Mouse (Mus musculus) C3H10T1/2 (cell line): Measurements from ENCODE around the gene Mepce. TPM values are rescaled to one million over a fixed set of nuclear protein-coding genes. Genes with fewer than 3 reads are reported as not detected.

Experiments used
- polyA plus RNA-seq, 2 experiments: library from polyadenylated mRNA; unstranded; fragments of >200 nt; fragmentation: generic; extraction: Trizol; gene quantifications; one replicate each; pipeline ENCODE4 v1.2.1; 2012; ENCODE audit warnings: missing spikeins in 2 of 2

Mepce gene
- 10 to 100 TPM; 34.7 to 57.8 TPM for polyA plus RNA-seq

GRCm38 (mm10) chr5:137787151-137787928 lies at the start of gene Mepce, which contains the start of gene Zcwpw1:
TSS of gene Mepce (minus strand) at chr5:137787655.
TSS of gene Zcwpw1 (plus strand) at chr5:137787798.

GRCm38 (mm10) chr5:137835966-137836520 lies 48.6 kb upstream of the Mepce start, which contains the start of gene Pilra:
TSS of gene Pilra (minus strand) at chr5:137836281.

DNA sequence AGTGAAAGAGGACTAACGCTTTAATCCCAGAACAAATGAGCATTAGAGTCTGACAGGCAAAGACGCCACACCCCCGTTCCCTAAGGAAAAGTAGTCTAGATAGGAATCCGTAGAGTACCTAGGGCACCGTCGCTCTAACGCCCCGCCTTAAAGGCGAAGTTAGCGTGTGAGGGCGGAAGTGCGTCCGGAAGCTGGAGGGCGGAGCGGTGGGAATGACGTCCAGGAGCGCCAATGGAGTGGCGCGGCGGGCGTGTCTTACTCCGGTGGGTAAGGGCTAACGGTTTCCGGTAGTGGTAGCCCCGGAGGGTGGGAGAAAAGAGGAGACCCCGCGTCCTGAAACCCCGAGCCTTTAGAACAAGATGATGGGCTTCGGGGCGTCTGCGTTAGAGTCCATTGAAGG lies 8.8 kb downstream of the Mepce start, which contains the start of gene Ppp1r35:
Gene Ppp1r35, plus strand, starts transcription at position 215 of the 400 bp plus-strand sequence.

GRCm38 (mm10) chr5:137745214-137746171 lies 42.0 kb downstream of the Mepce start, which contains the start of gene Tsc22d4:
TSS of gene Tsc22d4 (plus strand) at chr5:137745730.

DNA sequence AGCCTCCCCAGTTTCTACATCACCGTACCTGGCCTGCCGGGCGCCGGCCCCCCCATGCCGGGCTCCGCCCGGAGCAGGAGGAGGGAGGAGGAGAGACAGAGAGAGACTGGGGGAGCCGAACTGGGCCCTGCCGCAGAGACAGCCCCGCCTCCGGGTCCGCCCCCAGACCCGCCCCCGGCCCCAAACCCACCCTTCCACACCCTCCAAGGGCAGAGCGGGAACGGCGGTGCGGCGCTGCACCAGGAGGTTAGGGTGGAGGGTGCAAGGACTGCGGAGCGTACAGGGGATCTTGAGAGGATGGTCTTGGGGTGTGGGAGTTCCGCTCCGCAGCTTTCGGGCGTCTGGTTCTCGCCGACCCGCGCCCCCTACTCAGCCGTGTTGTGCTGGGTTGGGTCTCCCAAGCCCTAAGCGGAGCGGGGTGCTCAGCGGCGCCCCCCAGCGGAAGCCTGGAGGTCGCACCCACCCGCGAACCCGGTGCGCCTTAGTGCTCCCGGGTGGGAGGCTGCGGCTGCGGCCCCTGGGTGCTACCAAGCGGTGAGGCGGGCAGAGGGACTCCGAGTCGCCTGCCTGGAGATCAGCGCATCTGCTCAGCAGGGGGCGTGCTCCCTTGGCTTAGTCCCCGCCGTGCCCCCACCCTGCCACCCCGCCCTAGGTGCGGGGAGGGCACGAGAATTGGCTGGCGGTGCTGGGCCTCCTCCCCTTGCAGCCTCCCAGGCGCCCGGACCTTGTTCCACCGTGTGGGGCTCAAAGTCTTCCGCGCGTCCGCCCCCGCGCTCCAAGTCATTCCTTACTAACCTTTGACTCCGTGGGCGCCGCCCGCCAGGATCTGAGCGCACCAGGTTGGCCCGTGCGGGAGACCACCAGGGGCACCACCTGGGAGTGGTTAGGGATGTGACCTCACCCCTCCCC lies 46.2 kb downstream of the Mepce start, which contains the start of gene Nyap1:
Gene Nyap1, minus strand, starts transcription at position 585 of the 909 bp plus-strand sequence.

Other genes starting within 250 kb of the Mepce start
- not detected for gene Actl6b, start 234.1 kb downstream of the Mepce start, polyA plus RNA-seq
- under 1 TPM in 1 of 2 experiments, not detected in 1; 0.06 TPM for gene Tfr2, start 217.8 kb downstream of the Mepce start, polyA plus RNA-seq
- gene Mospd3, start 186.6 kb downstream of the Mepce start, polyA plus RNA-seq, result 100 to 1,000 TPM in 1 of 2 experiments, 10 to 100 TPM in 1; 60.1 to 124 TPM
- gene Pcolce, start 173.9 kb downstream of the Mepce start, polyA plus RNA-seq, result 1,000 to 10,000 TPM; 1,118 to 1,655 TPM
- under 1 TPM; 0.23 to 0.85 TPM for gene Fbxo24, start 158.7 kb downstream of the Mepce start, polyA plus RNA-seq
- gene Lrch4, start 158.5 kb downstream of the Mepce start, polyA plus RNA-seq, result 10 to 100 TPM; 14.3 to 16.6 TPM
- gene Gm20605, start 158.5 kb downstream of the Mepce start, polyA plus RNA-seq, result 1 to 10 TPM; 1.4 to 6.0 TPM
- gene Sap25, start 146.3 kb downstream of the Mepce start, polyA plus RNA-seq, result 1 to 10 TPM; 1.8 to 9.1 TPM
- gene Irs3, start 141.9 kb downstream of the Mepce start, polyA plus RNA-seq, result under 1 TPM; 0.02 to 0.06 TPM
- 10 to 100 TPM in 1 of 2 experiments, 1 to 10 TPM in 1; 6.6 to 11.1 TPM for gene Agfg2, start 102.9 kb downstream of the Mepce start, polyA plus RNA-seq
- 1 to 10 TPM; 1.7 to 6.6 TPM for gene Nyap1, start 46.0 kb downstream of the Mepce start, polyA plus RNA-seq
- gene Tsc22d4, start 41.9 kb downstream of the Mepce start, polyA plus RNA-seq, result 10 to 100 TPM; 42.1 to 98.9 TPM
- gene Ppp1r35, start 8.8 kb downstream of the Mepce start, polyA plus RNA-seq, result 10 to 100 TPM; 32.9 to 38.5 TPM
- gene Zcwpw1, start 143 bp upstream of the Mepce start, polyA plus RNA-seq, result 1 to 10 TPM in 1 of 2 experiments, under 1 TPM in 1; 0.36 to 7.1 TPM
- not detected for gene Pilra, start 48.6 kb upstream of the Mepce start, polyA plus RNA-seq
- gene Pilrb1, start 70.5 kb upstream of the Mepce start, polyA plus RNA-seq, result under 1 TPM in 1 of 2 experiments, not detected in 1; 0.15 TPM
- gene Pilrb2, start 84.2 kb upstream of the Mepce start, polyA plus RNA-seq, result under 1 TPM in 1 of 2 experiments, not detected in 1; 0.04 TPM
- not detected for gene Cyp3a13, start 134.0 kb upstream of the Mepce start, polyA plus RNA-seq
- under 1 TPM in 1 of 2 experiments, not detected in 1; 0.01 TPM for gene Gjc3, start 175.4 kb upstream of the Mepce start, polyA plus RNA-seq
- not detected for gene Azgp1, start 193.9 kb upstream of the Mepce start, polyA plus RNA-seq
- gene Smok3a, start 233.6 kb upstream of the Mepce start, polyA plus RNA-seq, result not detected
- gene Smok3b, start 233.8 kb upstream of the Mepce start, polyA plus RNA-seq, result not detected